Mouse (Mus musculus) bone marrow macrophage, adult 2 months (primary cell): ENCODE results near the gene Ppia.

Experiments
- CTCF ChIP-seq: IDR thresholded peaks from 2 replicates; pipeline ENCODE4 v1.5.1; 2012; ENCODE audit warnings: low read depth, mild to moderate bottlenecking, low read length, moderate library complexity
- POLR2A ChIP-seq: IDR thresholded peaks from 2 replicates; pipeline ENCODE4 v1.6.1; 2012; ENCODE audit warnings: mild to moderate bottlenecking, low read depth, low read length, borderline replicate concordance

DNA sequence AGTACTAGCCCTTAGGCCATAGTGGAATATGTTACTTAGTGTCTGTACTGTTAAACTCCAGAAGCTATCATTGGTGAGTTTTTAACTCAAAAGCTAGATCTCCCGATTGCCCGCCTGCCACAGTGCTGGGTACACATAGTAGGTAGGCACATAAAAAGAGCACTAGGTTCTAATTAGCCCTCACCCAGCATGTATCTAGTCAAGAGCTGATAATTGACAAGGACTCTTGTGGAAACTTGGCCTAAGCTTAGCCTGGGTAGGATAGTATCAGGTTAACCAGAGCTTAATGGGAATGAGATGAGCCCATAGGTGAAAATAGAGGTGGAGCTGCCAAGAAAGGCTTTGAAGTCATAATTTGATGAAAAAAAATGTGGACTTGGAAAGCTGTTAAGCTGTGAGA lies 1.8 kb downstream of the Ppia start:
- TF ChIP-seq CTCF (no peak), POLR2A (no peak)
